Mouse (Mus musculus) heart, adult 18-20 months (tissue): ENCODE measurements around the gene Slc4a1. TPM values are rescaled to one million over a fixed set of nuclear protein-coding genes. Genes with fewer than 3 reads are reported as not detected.
"Not testable (repeated sequence)": the region's sequence is repeated elsewhere in the genome, so short reads cannot be mapped to it uniquely, and the experiment has no call there.

Experiments used
- DNase-seq, 2 experiments: peaks; one replicate each; pipeline ENCODE4 v3.0.0; 2021 to 2022; ENCODE audit warnings: mixed read lengths in 1 of 2
- total RNA-seq, 2 experiments: library from RNA; stranded (reverse); gene quantifications; 2 replicates each; pipeline ENCODE4 v1.2.3; 2021

The Slc4a1 gene
- total RNA-seq, 2 experiments from 2014 or later = 1.4 to 2.3 TPM

GRCm38 (mm10) chr11:102399107-102399506 is 33.1 kb upstream of the Slc4a1 start:
- no peak for DNase-seq

- DNase-seq = peak; percentile 55
Measured at GRCm38 (mm10) chr11:102398007-102398825, 32.2 kb upstream of the Slc4a1 start.

GRCm38 (mm10) chr11:102396671-102397141 is 30.7 kb upstream of the Slc4a1 start:
- no peak for DNase-seq

DNA sequence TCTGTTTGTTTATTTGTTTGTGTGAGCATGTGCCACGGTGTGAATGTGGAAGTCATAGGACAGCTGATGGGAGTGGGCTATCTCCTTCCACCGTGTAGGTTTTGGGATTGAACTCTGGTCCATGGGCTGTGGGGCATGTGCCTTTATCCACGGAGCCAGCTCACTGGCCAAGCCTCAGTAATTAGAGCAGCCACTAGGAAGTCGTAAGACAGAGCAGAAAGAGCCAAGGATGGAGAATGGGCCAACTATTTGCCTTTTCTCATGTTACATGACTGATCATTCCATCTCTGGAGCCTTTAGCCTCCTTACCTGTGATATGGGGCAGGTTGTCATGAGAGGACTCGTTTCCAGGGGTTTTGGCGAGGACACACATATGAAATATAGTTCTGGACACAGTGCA is 30.3 kb upstream of the Slc4a1 start:
- DNase-seq = no peak

GRCm38 (mm10) chr11:102395250-102395649 is 29.2 kb upstream of the Slc4a1 start:
- no peak for DNase-seq

DNA sequence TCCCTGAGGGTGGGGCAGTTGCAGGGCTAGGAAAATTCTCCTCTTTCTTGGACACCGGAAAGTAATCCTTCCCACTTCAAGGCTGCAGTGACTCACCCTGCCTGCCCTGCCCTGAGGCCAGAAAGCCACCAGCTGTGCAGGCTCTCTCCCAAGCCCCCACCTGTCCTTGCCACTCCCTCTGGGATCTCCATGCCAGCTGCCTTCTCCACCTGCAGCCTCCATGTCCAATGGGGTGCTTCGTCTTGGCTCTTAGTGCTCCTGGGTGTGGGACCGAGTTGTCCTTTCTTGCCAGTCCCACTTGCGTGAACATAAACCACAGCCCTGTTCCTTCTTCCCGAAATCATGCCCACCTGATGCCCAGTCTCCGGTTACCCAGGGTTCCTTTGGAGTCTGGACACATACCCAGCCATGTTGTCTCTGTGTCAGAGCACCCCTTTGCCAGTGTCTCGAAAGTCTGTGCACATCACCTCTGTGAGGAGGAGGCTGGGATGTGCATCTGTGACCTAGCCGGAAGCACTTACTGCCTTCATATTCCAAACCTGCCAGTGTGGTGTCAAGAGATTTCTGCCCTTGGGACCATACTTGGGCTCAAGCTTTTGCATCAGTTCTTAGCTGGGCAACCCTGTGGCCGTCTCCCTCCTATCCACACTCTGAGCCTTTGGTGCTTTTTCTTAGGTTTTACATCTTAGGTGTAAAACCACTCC is 28.6 kb upstream of the Slc4a1 start:
- no peak for DNase-seq

- no peak for DNase-seq
Measured at GRCm38 (mm10) chr11:102393719-102394420, 27.9 kb upstream of the Slc4a1 start.

GRCm38 (mm10) chr11:102393238-102393634 is 27.2 kb upstream of the Slc4a1 start, which contains the start of gene Rundc3a:
Gene Rundc3a (plus strand): TSS chr11:102393403.
- DNase-seq = peak; percentile 45 to 51

DNA sequence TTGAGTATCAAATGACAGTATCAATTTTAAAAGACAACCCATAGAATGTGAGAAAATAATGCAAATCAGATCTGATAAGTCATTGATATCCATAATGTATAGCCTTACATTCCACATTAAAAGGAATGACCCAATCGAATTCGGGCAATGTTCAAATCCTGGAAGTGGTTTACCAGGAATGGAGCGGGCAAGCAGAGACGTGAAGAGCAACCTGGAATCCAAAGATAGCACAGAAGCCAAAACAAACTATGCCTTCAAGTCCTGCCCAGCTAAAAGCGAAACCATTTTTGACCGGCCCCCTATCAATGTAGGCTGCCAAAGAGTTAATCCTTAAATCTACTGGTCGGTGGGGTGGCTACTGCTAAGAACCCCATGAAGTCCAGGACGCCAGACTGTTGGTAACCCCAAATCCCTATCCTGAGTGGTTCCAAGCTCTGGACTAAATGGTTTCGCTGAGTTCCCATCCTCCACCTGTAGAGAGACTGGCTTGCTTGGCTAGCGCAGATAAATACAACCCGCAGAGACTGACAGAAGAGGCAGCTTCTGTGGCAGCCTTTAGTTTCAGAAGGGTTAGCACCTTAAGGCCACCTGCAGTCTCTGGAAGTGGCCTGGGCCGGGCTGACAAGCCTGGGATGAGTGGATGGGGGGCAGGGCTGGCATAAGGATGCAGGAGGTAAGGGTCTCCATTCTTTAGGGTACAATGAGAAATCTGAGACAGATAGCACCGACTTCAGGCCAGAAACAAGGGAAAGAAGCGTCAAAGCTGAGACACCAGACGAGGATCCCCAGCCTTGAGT is 26.6 kb upstream of the Slc4a1 start:
- no peak for DNase-seq

DNA sequence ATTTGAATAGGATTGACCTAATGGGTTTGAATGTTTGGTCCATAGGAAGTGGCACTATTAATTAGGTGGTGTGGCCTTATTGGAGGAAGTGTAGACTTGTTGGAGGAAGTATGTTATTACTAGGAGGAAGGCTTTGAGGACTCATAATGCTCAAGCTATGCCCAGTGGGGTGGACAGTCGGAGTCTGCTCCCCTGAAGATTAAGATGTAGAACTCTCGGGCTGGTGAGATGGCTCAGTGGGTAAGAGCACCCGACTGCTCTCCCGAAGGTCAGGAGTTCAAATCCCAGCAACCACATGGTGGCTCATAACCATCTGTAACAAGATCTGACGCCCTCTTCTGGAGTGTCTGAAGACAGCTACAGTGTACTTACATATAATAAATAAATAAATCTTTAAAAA is 23.4 kb upstream of the Slc4a1 start:
- DNase-seq = not testable (repeated sequence)

- no peak for DNase-seq
Measured at GRCm38 (mm10) chr11:102386121-102386520, 20.1 kb upstream of the Slc4a1 start.

DNA sequence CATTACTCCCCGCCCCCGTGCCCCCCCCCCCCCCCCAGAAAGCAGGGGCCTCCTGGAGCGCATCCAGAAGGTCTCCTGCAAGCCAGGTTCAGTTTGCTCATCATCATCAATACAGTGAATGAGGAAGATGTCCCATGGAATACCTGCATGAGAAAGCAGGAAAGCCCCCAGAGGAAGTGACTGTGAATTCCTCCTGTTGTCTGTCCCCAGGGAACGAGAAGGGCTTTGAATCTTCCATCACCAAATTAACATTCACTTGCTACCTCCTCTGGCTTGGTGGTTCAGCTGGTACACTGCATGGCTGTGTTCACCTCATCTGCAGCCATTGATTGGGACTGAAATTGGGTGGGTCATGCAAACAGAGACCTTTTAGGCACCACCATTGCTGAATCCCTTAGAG is 19.1 kb upstream of the Slc4a1 start:
- no peak for DNase-seq

GRCm38 (mm10) chr11:102384418-102384817 is 18.4 kb upstream of the Slc4a1 start:
- no peak for DNase-seq

DNA sequence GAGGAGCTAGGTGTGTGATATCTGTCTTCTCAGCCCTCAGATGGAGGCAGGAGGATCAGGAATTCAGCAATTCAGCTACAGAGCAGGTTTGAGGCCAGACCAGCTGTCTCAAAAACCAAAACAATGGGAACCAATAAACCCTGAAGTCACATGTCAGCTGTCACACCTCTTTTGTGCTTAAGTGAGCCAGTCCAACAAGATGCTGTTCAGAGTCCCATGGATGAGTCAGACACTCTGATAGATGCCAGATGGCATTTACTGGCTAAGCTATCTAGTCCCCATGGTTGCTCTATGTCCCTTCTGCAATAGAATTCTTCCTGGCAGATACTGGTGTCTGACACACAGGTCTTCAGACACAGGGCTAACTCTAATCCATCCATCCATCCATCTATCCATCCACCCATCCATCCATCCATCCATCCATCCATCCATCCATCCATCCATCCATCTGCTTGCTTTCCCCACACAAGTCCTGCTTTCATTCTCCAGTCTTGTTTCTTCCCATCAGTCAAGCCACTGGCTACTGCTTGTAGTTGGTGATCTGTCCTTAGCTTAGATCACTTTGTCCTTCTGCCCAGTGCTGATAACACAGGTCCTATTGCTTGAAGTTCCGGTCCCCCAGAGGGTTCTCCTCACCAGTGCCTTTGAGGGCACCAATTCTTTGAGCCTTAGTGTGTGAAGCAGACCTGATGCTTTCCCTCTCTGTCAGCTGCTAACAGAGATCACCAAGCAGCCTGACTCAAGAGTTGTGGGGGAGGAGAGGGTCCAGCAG is 17.5 kb upstream of the Slc4a1 start:
- DNase-seq = no peak

GRCm38 (mm10) chr11:102382794-102383193 is 16.8 kb upstream of the Slc4a1 start:
- no peak for DNase-seq

GRCm38 (mm10) chr11:102381341-102382100 is 15.5 kb upstream of the Slc4a1 start:
- DNase-seq = no peak

- no peak for DNase-seq
Measured at GRCm38 (mm10) chr11:102380091-102380490, 14.1 kb upstream of the Slc4a1 start.

DNA sequence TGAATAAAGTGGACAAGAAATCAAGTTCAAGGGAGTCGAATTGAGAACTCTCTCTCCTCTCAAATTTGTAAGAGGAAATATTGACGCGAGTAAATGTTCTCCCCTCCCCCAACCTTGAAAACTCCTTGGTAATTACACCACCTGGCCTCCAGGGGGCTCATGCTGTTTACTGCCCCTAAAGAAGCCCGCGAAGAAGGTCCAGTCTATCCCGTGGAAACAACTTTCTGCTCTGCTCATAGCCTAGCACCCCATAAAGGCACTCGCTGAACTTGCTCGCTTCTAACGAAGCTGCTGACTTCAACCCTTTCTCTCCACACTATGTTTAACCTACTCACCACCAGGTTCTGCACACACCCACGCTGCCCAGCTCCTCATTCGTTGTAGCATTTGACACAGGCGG is 11.2 kb upstream of the Slc4a1 start:
- DNase-seq = no peak

GRCm38 (mm10) chr11:102376196-102376835 is 10.3 kb upstream of the Slc4a1 start:
- peak in 1 of 2 experiments; percentile 25 for DNase-seq
